Mouse (Mus musculus): Measurements from ENCODE around the gene Galnt9.

The Galnt9 gene

GRCm38 (mm10) chr5:110594465-110594864 is 50.3 kb downstream of the Galnt9 start:
- no peak for DNase-seq

- DNase-seq, result no peak
These were observed 51.2 kb downstream of the Galnt9 start for GRCm38 (mm10) chr5:110595341-110595740.

- DNase-seq, result no peak
These were observed 52.1 kb downstream of the Galnt9 start for GRCm38 (mm10) chr5:110596086-110596780.

GRCm38 (mm10) chr5:110597502-110597901 is 53.3 kb downstream of the Galnt9 start:
- no peak for DNase-seq

GRCm38 (mm10) chr5:110598298-110599095 is 54.3 kb downstream of the Galnt9 start:
- DNase-seq, result no peak

- no peak for DNase-seq
These were observed 59.0 kb downstream of the Galnt9 start for GRCm38 (mm10) chr5:110603016-110603685.

- DNase-seq, result no peak
These were observed 60.2 kb downstream of the Galnt9 start for GRCm38 (mm10) chr5:110604311-110604710.

GRCm38 (mm10) chr5:110605531-110606221 is 61.5 kb downstream of the Galnt9 start:
- DNase-seq, result no peak

GRCm38 (mm10) chr5:110607767-110608166 is 63.6 kb downstream of the Galnt9 start:
- peak; percentile 25 for DNase-seq

- no peak for DNase-seq
These were observed 64.2 kb downstream of the Galnt9 start for GRCm38 (mm10) chr5:110608336-110608735.

GRCm38 (mm10) chr5:110608941-110609340 is 64.8 kb downstream of the Galnt9 start:
- no peak for DNase-seq

DNA sequence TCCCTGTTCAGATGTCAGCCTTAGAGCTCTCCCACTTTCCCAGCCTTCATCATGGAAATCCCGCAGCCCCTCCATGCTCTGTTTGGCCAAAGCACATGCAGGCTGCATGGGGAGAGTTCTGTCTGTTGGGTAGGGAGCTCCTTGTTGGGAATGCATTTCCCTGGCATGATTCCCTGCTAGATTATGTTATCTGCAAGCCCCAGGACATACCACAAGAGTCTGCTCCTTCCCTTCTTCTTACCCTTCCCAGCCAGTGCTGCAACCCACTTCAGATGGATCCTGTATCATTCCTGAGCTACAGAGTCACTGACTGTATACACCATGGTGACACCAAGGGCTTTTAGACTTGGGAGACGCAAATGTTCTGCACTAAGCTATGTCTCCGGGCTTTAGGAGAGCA is 65.3 kb downstream of the Galnt9 start:
- DNase-seq, result no peak

DNA sequence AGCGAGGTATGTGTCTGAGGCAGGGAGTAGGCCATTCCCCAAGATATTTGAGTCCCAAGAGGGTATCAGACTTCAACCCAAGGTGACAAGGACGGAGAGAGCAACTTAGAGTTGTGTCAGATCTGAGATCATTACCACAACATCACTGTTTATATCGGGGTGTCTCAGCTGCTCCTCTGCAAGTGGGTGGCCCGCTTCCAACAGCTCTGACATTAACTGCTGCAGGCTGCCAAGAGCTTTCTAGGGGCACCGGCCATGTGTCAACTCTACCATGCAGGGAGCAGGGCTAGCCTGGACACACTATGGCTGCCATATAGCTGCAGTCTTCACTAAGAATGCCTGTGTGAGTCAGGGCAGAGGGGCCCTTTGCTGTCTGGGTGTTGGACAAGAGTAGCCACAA is 65.7 kb downstream of the Galnt9 start:
- DNase-seq, result no peak

GRCm38 (mm10) chr5:110610484-110610883 is 66.3 kb downstream of the Galnt9 start:
- no peak for DNase-seq

GRCm38 (mm10) chr5:110611435-110612158 is 67.4 kb downstream of the Galnt9 start:
- no peak for DNase-seq

GRCm38 (mm10) chr5:110619226-110619625 is 75.1 kb downstream of the Galnt9 start:
- no peak for DNase-seq

- no peak for DNase-seq
These were observed 80.2 kb downstream of the Galnt9 start for GRCm38 (mm10) chr5:110624319-110624718.

DNA sequence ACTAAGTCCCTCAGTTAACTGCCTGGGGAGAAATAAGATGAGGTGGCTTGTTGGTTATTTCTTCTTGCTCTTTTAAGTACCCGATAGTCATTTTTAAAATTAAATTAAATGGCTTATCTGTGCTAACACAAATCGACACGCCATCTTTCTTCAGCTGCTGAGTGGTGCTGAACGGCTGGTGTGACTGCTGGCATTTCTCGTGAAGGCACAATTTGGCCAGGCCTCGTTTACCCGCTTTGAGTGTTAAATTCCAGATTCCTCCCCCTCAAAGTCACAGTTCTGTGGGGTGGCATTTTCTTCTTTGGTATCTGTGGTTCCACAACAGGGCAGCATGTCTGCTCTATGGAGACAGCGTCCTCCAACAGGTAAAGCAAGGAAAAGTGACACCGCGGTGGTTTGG is 83.2 kb downstream of the Galnt9 start:
- DNase-seq, result no peak

DNA sequence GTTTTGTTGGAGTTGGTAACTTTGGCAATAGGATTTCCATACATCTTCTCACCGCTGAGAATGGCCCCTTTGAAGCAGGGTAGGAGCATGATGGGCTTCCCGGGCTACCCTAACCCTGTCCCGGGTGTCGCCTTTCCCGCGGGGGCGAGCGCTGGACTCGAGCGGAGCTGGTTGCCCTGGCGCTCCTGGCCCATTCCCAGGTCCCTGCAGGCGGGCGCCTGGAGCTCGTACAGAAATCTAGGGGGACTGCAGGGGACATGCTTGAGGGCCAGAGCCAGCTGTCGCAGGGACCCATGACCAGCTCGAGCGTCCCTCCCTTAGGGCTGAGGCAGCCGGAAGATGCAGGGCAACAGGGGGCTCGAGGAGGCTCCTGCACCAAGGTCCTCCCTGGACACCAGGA is 84.0 kb downstream of the Galnt9 start:
- no peak for DNase-seq

- peak; percentile 27 for DNase-seq
These were observed 85.5 kb downstream of the Galnt9 start for GRCm38 (mm10) chr5:110629525-110630120.

GRCm38 (mm10) chr5:110635951-110636707 is 92.0 kb downstream of the Galnt9 start:
- peak; percentile 32 for DNase-seq
